Mouse (Mus musculus): ENCODE measurements at regions not wholly inside any gene's neighbourhood (a gene's known extent, or its start where the extent isn't known, plus 50 kb on each side); places are given as distances from the start of the nearest gene placed in this dataset.

DNA sequence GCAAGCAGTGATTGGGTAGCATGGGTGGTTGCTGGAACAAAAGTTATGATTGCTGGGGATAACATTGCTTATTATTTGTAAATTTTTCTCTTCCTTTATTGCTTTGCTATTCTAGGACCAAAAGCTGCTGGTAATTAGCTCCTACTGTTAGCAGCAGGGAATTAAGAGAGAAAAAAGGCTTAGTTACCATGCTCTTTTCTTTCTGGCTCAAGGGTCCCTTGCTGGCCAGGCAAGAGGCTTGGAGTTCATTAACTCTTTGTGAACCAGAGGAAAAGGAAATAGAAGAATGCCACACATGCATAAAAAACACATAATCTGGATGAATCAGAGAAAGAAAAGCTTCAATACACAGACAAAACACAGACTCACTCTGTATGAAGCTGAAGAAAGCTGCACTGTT lies 237.1 kb upstream of the Nrsn1 start:
- no peak for DNase-seq

DNA sequence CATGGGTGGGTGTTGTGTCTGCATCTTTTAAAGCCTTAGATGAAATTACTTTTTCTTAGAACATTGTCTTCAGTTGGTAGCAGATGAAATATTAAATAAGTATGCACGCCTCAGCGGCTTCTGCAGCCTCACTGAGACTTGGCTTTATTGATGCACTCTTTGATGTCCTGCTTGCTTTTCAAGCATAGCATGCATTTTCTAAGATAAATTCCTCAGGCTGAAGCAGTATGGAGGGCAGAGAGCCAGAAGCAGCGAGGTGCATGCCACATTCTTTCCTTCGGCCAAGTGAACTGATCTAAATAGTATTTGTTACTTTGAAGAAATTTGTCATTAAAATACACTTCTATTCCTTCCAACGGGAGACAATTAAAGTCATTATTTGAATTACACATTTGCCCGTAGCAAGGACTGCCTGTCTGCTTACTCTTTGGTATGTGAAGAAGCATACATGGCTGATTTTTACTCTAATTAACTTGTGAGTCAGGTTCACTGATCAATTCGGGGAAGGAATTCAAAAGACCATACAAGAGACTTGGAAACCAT lies 224.3 kb upstream of the Nrsn1 start:
- DNase-seq, result peak in 1 of 2 experiments; percentile 6

DNA sequence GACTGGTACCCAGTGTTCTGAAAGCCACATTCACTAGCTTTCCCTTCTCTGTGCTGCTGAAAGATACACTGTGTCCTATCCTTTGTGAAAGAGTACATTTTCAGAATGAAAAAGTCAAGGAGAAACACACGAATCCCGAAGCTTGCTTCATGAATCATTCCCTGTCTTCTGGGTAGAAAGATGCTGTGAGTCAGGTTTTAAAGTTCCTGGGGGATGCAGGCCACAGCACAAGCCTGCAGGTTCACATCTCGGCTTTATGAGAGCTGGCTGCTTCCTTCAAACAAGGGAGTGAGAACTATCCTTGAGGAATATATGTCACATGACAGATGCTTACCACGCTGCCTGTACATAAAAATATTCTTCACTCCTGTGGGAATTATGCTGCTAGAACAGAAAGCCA lies 219.7 kb upstream of the Nrsn1 start:
- no peak for DNase-seq

DNA sequence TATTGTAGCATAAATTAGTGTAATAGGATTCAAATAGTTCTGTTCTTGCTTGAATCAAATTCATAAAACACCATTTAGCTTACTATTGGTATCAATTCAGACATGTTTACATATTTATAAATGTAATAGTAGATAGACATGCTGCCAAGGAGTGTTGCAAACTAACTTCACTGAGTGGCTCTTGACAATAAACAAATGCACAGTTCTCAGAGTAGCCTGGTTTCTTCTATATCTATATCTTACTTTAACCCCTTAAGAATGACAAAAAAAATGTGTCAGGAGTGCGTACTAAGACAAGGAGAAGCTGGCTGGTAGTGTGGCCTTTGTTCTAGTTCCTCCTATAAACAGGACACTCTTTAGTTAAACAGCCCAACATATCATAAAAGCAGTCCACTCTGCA lies 213.0 kb upstream of the Nrsn1 start:
- no peak for DNase-seq

DNA sequence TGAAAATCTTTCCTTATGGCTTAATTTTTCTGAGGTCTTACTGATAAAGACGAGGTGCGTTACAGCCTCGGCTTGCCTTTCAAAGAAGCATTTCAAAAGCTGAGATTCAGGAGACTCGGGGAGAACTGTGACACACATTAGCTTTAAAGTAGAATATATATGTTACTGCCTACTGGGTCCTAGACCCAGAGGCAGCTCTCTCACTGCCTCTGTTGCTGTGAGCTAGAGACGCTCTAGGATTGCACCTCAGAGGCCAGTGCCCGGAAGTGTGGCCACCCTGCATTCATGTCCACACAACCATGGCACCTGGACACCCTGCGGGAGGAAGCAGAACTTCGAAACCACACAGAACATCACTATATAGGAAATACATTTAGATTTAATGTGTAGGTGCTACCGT lies 181.6 kb upstream of the Nrsn1 start:
- no peak for DNase-seq

DNA sequence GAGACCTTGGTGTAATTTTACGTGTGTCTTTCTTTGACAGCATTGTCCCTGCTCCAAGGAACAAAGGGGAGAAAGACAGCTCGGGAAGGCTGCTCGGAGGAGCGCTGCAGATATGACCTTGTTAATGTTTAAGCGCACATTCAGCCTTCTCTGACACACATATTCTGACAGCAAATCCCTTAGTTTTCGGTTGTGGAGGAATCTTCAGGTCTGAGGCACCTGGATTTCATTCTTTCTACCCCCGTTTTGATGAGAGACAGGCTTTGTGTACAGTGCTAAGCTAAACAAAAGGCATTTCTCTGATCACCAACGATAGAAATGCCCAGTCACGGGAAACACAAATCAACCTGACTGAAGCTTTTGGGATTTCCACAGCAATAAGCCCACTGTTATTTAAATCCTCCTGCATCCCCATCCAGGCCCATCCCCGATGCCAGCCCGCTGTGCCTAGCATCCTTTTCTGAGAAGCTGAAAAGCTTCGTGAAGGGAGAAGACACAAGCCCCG lies 181.1 kb upstream of the Nrsn1 start:
- DNase-seq, result no peak

DNA sequence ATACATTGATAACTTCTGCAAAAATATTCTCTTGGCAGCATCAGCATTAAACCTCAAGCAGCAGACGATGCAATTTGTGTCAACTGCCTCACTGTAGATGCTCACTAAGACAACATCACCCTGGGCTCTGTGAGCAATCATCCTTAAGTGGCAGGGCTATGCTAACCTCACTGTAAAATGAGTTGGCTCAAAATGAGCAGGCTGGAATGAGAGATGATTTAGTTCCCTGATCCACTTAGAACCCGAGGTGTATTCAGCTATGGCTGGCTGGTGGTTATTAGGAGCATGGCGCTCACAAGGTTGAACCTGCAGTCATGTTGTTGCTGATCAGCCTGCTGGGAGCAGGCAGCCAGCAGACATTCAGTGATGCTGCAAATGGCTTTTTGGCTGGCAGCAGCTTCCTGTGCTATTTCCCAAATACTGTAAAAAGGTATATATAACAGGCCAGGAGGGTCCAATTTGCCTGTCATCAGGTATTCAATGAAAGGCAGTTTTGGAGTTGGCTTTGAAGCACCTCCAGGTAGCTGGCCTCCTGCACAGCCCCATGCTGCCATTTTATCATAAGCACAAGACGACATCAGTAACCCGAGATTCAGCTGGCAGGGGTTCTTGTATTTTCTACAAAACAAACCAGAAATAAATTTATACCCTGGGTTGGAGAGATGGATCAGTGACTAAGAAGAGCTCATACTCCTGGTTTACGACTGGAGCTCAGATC lies 159.6 kb upstream of the Nrsn1 start:
- DNase-seq, result no peak

DNA sequence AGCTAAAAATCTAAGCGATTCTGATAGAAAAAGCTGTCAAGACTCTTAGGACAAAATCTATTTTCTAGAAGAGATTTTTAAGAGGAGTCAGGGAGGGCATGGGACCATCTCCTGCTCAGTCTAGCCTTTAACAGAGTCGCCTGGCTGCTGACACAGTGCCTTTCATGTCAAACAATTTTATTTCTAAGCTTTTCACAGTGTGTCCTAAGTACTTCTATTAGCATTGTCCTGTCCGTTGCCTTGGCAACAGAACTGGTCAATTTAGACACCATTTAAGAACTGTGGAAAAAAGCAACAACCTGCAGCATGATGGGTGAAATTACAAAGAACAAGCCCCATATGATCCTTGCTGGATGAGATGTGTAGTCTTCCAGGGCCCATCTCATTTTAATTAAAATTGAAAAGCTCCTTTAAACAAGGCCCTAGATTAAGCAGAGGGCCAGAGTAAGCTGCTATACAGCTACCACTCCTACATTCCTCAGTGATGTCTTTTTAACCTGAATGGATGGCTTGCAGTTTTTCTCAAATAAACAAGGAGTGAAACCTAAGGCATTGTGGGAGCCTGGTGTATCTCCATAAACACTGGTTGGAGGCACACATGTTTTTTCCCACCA lies 133.0 kb upstream of the Nrsn1 start:
- no peak for DNase-seq

DNA sequence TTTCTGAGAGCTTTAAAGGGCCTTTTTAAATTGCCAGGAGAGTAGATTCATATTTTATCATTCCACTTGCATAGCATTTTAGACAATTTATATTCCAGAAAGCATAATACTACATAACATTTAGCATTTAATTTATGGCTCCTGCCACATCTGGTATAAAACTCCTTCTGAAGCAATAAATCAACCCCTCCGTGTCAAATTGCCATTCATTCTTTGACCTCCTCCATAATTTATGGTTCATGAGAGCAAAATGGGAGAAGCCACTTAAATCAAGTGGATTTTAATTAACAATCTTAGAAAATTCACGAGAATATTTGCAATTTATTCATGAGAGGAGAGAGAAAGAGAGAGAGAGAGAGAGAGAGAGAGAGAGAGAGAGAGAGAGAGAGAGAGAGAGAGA lies 132.4 kb upstream of the Nrsn1 start:
- no peak for DNase-seq

DNA sequence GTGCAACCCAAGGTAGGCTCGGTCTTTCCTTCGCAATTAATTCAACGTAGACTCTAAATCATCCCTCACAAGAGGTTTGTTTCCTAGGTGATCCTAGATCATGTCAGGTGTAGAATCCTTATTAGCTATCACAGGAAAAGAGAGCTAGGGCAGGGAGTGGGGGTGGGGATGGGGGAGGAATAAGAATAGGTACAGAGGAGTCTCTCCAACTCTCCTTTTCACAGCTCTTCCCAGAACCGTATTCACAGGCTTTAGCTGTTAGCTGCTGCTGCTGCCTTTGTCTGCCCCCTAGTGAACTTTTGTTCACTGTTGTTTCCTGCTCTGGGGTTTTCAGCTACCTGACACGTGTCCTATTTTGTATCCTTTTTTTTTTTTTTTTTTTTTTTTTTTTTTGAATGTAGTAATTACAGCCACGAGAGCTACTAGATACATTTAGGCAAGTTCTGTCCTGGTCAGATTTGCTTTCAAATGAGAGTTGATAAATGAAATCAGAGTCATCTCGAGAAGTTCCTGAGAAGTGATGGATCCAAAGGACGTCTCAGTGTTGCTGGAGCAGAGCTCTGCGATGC lies 131.7 kb upstream of the Nrsn1 start:
- DNase-seq, result no peak

DNA sequence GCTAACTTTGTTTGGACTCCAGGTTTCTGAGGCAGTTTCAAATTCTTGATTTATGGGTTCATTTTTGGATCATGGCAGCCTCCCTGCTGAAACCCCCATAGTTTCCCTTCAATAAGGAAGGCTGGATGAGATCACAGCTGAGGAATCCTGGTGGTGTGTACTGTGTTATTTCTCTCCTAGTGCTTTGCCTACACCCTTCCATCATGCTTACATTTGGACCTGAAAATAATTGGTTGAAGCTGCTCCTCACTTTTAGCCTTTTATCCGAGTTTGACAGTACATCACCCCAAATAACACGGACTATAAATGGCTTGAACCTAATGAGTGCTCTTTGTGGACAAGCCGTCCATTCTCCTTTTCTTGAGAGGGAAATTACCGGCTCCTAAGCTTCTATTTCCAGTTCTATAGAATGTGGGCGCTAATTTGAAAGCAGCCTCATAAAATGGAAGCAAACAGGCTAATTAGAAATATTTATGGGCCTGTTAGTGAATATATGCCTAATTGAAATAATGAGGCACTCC lies 122.5 kb upstream of the Nrsn1 start:
- DNase-seq, result no peak

DNA sequence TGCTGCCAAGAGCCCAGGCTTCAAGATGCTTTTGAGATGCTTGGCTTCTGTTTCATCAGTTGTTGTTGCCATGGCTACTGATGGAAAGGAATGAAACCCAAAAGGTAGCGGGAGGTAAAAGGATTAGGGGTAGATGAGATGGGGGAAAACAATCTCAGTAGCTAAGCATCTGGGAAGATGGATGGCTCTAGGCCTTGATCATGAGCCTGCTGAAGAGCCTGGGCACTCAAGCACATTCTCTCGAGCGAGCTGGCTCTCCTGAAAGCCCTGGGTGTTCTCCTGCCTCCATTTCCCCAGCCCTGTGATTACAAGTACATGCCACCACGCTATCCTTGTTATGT lies 92.3 kb upstream of the Nrsn1 start:
- no peak for DNase-seq

DNA sequence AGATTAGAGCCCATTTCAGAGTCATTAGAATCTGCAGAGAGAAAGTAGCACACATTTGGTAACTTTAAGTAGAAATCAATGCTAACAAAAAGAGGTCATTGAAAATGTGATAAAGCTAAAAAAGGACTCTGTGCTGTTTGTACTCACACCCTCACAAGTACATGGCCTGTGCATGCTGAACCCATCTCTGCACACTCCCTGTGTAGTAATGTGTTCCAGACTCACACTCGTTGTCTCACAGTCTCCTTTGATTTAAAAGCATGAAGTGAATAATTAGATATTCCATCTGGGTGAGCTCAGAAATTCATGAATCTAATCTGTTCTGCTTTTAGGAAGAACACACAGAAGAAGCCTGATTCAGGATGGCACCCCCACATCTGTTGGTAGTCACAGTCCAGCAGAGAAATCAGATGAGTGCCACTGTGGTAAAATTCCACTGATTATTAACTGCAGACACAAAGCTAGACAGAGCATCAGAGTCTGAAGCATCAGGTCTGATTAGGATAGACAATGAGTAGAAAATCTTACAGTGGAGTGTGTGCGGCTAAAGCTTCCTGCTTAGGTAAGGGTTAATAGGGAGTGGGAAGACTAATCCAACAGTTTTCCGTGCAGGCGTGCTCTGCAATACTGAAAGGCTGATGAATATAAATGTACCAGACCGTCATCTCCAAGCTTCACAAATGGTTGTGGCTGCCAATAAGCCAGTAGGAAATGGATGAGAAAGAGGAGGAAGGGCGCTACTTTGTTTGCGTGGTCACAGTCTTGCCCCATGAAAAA lies 91.7 kb upstream of the Nrsn1 start:
- no peak for DNase-seq

DNA sequence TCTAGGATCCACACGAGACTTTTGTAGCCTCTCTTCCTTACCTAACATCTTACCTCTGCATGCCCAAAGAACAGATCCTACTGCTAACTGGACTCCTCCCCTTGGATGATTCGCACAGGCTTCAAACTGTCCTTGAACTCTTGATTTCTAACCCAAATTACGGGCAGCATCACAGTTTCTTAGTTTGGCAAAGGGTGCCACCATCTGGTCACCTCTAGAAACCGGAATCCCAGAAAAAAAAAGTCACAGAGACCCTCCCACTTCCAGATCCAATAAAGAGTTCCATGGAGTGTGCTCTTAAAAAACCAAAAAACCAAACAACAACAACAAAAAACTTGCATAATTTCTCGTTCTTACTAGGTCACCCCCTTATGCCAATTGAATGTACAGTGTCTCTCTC lies 77.3 kb upstream of the Nrsn1 start:
- DNase-seq, result no peak

DNA sequence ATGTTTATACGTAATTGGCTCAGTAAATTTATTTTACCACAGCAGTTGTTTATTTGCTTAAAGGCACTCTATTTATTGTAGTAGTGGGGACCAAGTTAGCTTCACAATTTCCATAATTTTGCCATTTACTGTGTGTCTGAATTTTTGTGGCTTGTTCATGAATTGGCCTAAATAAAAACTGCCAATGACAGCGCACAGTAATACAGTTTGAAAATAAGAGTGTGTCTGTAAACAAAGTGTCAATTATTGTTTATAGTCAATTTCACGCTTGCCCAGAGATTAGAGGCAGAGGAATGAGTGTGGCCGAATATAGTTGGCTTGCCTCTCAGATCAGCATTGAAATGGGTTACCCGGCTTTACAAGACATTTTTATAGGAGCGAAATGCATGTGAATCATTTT lies 73.0 kb upstream of the Nrsn1 start:
- no peak for DNase-seq

DNA sequence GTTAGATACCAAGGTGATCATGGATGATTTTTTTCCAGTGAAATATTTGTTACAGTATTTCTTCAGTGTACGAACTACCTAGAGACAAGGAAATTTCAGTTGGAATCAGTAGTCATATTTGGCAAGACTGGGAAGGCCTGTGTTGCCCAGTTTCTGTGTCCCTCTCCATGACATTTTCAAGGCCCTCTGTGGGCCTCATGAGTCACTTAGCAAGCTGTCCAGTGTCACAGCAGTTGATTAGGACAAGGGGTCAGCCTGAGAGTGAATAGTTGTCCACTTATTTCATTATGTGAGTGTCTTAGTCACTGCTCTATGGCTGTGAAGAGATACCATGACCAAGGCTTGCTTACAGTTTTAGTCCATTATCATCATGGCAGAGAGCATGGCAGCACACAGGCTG lies 71.5 kb upstream of the Nrsn1 start:
- no peak for DNase-seq

DNA sequence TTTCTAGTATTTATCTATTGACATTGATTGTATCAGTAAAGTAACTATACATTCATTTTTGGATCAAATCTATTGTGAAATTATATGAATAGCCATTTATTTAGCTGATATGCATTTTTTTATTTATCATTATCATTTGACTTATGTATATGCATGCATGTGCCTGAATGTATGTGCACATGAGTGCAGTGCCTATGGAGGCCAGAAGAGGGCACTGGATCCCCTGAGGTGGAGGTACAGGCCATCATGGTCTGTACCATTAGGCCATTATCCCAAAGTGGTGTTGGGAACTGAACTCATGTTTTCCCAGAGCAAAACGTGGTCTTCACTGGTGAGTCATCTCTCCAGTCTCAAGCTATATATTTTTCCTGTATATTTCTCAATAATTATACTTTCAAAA lies 63.5 kb upstream of the Nrsn1 start:
- peak in 1 of 2 experiments; percentile 4 for DNase-seq
